Mouse (Mus musculus) cerebellum, adult 11-12 months (tissue): ENCODE data around the gene Stam.
A peak's percentile ranks its signal among the peaks of the same experiment; 100 is the strongest.
"Not testable (repeated sequence)": the region's sequence is repeated elsewhere in the genome, so short reads cannot be mapped to it uniquely, and the experiment has no call there.

ENCODE experiments used
- DNase-seq: peaks from one replicate; pipeline ENCODE4 v3.0.0; 2022

The Stam gene

GRCm38 (mm10) chr2:14073362-14074220, at the start of gene Stam:
Stam (plus strand) TSS chr2:14074098.
- DNase-seq, result peak; percentile 86

DNA sequence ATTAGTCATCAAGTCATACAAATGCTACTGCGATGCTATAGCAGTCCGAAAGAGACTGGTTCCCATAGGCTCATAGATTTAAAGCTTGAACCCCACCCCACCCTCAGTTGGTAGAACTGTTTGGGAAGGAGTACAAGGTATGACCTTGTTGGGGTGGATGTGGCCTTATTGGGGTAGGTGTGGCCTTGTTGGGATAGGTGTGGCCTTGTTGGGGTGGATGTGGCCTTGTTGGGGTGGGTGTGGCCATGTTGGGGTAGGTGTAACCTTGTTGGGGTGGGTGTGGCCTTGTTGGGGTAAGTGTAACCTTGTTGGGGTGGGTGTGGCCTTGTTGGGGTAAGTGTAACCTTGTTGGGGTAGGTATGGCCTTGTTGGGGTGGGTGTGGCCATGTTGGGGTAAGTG, 32.6 kb upstream of the Stam start:
- no peak for DNase-seq

DNA sequence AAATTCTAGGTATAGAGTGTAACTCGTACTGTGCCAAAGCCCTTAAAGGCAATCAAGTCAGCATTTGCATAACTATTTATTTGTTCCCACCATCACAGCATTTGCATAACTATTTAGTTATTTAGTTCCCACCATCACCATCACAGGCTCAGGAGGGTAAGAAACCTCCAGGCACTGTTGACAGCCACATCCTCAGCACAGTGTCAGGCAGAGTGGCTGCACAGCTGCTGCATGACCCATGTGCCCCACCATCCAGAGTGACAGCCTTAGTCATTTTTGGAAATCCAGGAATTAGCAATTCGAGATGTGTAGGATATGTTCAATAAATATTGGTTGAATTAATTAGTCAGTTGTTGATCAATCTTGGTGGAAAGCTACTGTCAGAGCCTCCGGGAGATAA, 30.9 kb upstream of the Stam start:
- no peak for DNase-seq

DNA sequence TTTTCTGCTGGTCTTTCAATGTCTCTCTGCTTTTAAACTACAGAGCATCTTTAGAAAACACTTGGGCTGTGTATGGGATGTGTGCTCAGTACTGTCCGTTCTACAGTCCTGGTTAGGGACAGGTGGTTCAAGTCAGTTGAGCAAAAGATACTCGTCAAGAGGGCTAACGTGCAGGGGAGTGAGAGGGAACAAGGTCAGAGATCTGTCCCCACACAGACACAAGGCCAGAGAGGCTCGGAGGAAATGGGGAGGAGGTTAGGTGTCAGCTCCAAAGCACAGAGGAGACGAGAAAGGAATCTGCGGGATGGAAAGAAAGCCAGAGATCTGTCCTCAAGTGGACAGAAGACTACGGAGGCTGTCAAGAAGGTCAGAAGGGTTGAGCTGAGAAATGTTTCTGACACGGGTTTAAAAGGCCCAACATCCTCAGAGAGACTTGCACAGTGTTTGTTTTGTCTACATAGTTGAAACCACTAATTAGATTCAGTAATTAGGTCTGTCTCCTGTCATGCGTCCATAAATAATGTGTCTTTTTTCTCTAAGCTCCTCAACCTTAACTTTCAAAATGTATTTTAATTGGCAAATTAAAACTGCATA, 30.2 kb upstream of the Stam start:
- no peak for DNase-seq

- peak; percentile 70 for DNase-seq
Measured at GRCm38 (mm10) chr2:14048381-14048780, 25.5 kb upstream of the Stam start.

DNA sequence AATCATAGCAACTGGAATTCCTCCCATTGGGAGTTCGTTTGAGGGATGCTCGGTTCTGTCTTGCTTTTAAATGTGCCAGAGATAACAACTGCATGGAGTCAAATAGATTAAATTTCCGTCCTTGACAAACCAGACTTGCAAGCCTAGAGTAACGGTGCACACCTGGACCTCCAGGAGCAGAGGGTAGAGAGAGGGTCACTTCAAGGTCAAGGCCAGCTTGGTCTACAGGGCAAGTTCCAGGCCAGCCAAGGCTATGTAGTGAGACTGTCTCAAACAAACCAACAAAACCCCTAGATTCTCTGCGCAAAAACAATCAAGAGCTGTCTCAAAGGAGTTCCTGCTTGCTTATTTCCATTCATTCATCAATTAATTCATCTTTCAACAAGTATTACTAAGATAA, 25.1 kb upstream of the Stam start:
- no peak for DNase-seq

DNA sequence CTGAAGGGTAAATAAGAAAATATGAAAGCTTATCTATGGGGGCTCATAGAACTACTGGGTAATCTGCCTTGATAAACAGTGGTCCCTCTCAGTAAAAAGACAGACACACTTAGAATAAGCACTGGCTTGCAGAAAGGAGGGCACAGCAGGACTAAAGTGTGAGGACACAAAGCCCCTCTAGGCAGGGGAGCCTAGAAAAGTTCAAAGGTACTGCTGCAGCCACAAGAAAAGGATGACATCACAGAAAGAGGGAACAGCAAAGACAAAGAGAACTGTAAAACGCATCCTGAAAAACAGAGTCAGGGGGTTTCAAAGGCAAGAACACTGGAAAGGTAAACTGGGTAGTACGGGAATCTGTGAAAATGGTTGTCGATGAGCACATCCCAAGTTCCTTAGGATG, 20.3 kb upstream of the Stam start:
- no peak for DNase-seq

DNA sequence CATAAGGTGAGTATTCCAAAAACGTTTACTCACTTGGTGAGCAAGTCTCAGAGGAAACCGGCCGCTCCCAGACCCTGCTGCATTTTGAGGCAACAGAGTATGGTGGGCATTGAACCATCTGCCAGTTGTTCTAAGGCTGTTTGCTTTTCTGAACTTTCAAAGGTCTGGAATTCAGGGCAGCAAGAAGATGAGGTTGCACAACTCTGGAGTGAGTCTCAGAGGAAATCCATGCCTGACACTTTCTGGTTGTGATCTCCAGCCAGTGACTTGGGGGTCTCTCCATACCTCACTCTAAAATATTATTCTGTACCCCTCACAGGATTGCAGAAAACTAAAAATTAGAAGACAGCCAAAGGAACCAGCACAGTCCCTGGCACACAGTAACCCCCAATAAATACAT, 19.7 kb upstream of the Stam start:
- DNase-seq, result no peak

- DNase-seq, result no peak
Measured at GRCm38 (mm10) chr2:14054716-14055115, 19.2 kb upstream of the Stam start.

- no peak for DNase-seq
Measured at GRCm38 (mm10) chr2:14055168-14055565, 18.7 kb upstream of the Stam start.

DNA sequence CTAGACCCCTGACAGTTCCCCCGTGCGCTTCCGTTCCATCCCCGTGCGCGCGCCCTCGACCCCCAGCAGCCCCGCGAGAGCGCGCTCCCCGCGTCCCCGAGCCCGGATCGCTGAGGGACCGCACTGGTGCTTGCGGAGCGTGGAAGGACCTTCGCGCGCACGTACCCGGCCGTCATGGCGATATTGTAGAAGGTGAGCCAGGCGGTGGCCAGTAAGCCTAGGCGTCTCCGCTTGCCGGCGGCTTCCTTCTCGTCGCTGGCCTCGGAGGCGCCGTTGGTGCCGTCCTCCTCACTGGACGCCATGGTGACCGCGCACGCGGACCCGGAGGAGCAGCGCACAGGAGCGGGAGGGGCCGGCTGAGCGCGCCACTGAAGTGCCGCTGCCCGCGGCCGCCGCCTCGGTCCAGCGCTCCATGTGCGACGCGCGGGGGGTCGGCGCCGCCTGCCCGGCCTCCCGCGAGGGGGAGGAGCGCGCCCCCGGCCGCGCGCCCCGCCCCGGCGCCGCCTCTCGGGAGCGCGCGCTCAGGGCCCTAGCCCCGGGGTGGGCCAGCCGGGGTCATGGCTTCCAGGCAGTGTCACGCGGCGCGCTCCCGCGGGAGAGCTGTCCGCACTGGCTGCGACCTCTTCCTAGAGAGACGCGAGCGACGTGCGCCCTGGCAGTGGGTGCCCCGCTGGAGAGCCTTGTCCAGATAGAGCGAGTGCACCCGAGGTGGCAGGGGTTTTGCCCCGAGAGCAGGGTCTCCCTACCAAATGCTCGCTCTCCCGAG, 18.1 kb upstream of the Stam start, which contains the start of gene Hacd1:
Gene Hacd1, minus strand, starts transcription at position 570 of the 766 bp plus-strand sequence.
- DNase-seq, result peak; percentile 87

GRCm38 (mm10) chr2:14065704-14066650, 7.9 kb upstream of the Stam start:
- no peak for DNase-seq

DNA sequence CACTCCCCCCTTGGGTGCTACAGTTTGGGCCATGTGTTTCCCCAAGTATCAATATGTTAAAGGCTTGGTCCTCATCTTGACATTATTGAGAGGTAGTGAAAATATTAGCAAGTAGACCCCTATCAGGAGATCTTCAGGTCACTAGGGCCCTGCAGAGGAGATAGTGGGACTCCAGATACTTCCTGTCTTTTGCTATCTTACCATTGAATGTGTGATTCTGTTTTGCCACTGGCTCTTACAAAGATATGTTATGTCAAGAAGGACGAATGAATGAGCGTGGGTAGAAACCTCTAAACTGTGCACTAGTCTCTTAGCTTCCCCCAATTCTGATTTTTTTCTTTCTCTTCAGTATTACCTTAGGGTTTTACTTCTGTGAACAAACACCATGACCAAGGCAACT, 4.9 kb upstream of the Stam start:
- DNase-seq, result no peak

DNA sequence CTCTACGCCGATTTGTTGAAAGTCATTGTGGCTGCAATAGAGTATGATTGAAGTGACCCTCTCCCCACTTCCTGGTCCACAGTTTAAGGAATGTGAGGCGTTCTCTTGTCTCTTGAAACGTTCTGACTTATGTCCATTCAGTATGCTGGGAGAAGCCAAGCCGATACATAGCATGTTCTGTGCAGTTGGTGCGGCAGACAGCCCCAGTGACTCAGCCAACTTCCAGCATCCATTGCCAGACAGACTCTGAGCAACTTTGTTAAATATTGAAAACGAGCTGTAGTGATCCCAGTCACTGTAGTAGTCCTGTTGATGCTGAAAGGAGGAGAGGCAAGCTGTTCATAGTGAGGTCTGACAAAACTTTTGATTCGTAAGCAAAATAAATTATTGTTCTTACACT, 3.4 kb upstream of the Stam start:
- DNase-seq, result no peak

- DNase-seq, result no peak
Measured at GRCm38 (mm10) chr2:14073008-14073361, 913 bp upstream of the Stam start.

DNA sequence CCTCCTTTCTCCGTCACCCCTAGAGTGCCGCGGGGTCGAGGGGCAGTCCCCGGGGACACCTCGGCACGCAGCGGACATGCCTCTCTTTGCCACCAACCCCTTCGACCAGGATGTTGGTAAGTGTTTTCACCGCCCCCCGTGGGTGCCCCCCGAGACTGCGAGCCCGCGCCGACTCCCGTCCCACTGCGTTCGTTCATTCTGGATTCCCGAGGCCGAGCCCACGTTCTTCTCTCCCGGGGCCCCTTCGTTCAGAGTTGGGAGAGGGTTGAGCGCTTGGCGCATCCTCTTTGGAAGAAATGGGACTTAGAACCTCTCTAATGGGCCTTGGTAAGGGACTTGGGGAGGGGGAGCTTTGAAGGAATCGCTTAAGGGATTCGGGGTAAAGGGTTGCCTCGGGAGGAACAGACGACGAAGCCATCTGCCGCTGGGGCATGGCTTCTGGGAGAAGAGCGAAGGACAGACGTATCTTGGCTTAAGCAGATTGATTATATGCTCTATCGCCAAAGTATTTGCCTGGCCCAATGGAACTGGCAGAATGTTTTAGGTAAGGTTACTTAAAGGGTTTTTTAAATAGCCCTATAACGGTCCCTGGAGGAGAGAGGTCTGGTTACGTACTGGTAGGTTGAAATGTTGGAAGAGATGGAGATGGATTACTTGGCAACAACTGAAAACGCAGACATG, 463 bp downstream of the Stam start:
- no peak for DNase-seq

DNA sequence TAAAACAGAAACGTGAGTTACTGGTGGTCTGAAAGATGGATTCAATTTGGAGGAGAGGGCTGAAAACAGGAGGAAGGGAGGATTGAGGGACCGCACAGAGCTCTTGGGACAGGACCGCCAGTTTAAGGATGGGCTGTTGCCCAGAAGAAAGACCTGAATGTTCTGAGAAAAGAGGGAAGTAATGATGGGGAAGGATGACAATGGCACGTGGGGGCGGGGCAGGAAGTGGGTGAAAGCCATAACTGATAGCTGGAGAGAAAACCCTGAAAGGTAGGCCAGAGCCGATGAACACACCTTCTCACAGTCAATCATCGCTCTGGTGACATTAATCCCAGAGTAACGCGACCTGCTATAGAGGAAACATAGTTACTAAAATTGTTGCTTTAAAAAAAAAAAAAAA, 4.6 kb downstream of the Stam start:
- DNase-seq, result not testable (repeated sequence)

DNA sequence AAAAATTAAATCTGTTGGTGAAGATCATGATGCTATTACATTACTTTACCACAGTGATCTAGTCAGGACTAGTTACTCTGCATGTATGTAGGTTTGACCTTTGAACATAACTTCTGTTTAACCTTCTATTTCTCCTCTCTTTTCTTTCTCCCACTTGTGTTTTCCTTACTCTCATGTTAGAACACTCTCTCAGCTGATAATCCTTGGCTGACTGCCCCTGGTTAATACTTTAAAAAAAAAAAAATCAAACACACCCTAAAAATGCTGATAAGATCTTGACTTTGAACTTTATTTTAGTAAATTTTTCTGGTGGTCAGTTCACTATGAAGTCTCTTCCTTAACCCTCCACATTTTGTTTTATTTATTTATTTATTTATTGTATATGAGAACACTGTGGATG, 26.6 kb downstream of the Stam start:
- no peak for DNase-seq

GRCm38 (mm10) chr2:14102603-14103002, 28.7 kb downstream of the Stam start:
- no peak for DNase-seq

- no peak for DNase-seq
Measured at GRCm38 (mm10) chr2:14103924-14104323, 30.0 kb downstream of the Stam start.

DNA sequence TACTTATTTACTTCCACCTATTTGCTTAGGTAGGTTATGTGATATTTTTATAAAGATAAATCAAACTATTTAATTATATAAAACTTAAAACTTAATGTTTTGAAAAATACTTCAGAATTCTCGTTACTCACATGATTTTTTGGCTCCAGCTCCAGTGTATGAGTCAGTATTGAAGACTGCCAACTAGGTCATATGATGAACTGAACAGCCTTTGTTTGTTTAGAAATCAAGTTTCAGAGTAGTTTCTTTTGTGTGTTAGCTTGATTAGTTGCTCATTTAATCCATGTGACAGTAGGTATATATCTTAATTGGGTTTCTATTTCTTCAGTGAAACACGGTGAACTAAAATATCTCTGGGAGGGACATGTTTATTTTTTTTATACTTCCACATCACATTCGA, 33.8 kb downstream of the Stam start:
- no peak for DNase-seq

DNA sequence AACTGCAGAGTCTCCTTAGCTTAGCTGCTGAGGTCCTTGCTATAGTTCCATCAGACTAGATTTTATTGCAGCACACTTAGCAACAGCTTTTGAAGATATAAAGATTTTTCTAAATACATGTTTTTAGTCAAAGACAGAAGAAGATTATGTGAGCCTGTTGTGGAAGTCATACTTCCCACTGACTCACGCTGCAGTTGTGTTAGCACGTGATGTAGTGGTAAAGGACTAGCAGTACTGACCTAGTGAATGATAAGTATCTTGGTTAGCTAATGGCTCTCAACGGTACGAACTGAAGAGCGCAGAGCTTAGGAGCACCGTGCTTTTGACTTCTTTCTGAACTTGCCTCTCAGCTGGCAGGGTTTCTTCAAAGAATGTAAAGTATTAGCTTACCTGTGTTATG, 52.5 kb downstream of the Stam start:
- DNase-seq, result no peak
